Mouse (Mus musculus): ENCODE measurements at regions not wholly inside any gene's neighbourhood (a gene's known extent, or its start where the extent isn't known, plus 50 kb on each side); places are given as distances from the start of the nearest gene placed in this dataset.

DNA sequence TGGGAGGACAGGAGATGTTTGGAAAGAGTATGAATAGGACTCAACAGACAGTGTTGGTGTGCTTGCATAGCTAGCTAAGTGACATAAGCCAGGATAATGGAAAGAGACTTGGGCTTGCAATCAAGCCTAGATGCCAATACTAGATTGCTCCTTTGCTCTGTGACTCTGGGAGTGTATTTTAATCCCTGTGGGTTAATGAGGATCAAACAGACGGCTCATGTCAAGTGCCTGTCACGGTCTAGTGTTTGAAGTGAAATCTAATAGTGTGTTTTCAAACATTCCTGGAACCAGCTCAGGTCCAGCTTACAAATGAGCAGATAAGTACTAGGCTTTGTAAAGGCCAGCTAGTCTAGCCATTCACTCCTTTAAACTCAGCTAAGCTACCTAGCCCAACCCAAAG is 64.1 kb upstream of the Ranbp3l start:
- no peak for DNase-seq (ENCODE audit: low spot score)

DNA sequence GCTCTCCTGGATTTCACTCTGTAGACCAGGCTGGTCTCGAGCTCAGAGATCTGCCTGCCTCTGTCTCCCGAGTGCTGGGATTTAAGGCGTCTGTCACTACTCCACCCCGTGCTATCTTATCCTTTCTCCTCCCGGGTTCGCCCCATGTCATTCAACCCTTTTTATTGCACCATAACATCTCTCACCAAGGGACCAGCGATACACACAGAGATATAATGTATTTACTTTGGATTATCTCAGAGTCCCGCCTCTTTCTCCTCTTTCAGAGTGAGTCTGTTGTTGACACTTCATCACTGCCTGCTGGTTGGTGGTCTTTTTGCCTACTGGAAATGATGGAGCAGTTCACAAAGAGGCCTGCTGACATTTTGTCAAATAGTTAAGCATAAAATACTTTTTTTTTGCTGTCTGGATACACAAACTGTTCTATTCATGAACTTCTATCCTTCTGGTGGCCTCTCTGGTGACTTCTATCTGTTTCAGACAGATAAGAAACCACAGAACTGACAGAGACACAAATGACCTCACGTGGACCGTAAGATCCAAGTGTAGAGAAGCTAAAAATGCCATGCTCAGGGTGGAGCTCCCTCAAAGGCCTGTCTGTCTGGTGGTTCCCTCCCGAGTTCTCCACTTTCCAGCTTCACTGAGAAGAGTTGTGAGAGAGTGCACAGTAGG is 70.1 kb upstream of the Ranbp3l start:
- DNase-seq (ENCODE audit: low spot score) = no peak

DNA sequence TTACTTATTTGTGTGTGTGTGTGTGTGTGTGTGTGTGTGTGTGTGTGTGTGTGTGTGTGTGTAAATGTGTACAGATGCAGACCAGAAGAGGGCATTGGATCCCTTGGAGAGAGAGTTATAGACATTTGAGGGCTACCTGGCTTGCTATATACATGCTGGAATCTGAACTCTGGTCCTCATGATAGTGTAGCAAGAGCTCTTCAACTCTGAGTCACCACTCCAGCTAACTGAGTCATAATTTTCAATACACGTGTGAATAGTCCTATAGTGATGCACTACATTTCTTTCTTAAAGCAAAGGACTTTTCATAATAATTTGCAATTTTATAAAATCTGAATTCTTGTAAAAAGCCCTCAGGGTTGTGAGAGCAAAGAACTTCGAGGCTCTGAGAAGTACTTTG is 70.9 kb upstream of the Ranbp3l start:
- DNase-seq (ENCODE audit: low spot score) = peak; percentile 19

DNA sequence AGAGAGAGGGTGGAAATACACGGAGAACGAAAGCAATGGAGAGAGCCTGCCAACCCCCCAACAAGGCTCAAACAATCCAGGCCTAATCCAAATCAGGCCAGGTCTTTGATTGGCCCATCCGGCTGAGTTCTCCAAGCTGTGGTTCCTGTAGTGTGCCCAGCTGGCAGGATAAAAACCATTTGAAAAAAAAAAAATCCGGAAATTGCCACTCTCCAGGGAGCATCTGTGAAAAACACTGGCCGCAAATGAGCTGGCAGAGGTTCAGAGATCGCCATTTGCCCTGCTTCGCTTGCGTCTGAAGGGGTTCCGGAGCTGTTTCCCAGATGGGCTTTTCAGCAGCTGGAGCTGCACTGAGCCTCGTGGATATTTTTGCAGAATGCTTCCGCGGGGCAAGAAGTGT is 71.4 kb upstream of the Ranbp3l start:
- peak; percentile 90 for DNase-seq (ENCODE audit: low spot score)

DNA sequence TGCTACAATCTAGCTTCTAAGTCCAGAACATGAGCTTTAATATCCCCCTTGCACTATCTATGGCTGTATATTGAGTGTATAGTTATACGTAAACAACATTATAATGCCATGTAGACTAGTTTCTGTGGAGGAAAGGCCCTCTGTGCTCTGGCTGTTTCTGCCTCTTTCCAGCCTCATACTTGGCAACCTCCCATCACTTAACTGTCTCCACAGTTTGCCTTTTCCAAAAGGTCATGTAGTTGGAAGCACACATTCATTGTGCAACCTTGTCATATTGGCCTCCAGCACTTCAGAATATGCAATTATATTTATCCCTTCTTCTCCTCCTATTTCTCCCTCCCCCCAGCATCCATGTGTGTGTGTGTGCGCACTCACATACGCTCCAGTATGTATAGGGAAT is 82.2 kb upstream of the Ranbp3l start:
- DNase-seq (ENCODE audit: low spot score) = no peak

DNA sequence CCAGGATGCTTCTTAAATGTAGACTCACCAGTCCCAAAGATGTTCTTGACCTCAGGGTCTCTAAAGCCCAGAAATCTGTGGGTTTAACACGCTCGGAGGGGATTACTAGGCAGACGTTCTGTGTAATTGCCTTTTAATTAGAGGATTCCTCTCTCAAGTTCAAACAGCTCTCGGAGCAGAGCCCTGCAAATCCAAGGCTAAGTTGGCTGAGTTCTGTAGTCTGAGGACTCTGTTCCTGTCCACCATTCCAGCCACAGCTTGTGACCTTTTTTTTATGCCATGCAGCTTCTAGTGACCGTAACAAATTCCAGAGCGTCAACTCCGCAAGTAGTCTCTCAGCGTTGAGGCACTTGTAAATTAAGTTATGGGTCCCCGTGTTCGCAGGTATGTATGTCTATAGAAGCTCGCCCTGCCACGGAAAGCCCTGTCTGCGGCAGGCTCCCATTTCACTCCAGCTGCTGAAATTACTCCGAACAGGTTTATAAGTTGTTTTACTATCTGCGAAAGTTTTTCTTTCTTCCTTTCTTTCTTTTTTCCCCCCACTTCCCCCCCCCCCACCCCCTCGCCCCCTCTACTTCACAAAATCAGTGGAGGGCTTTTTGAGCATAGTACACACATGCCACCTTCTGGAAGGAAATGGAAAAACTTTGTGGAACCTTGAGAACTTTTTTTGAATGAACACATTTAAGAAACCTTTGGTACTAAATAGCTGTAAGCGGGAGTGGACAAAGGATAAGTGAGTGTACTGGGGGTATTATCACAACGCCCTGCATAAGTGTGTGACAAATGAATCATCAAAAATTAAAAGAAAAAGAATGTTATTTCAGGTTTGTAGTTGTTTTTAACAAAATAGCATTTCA is 82.9 kb upstream of the Ranbp3l start:
- DNase-seq (ENCODE audit: low spot score) = no peak

DNA sequence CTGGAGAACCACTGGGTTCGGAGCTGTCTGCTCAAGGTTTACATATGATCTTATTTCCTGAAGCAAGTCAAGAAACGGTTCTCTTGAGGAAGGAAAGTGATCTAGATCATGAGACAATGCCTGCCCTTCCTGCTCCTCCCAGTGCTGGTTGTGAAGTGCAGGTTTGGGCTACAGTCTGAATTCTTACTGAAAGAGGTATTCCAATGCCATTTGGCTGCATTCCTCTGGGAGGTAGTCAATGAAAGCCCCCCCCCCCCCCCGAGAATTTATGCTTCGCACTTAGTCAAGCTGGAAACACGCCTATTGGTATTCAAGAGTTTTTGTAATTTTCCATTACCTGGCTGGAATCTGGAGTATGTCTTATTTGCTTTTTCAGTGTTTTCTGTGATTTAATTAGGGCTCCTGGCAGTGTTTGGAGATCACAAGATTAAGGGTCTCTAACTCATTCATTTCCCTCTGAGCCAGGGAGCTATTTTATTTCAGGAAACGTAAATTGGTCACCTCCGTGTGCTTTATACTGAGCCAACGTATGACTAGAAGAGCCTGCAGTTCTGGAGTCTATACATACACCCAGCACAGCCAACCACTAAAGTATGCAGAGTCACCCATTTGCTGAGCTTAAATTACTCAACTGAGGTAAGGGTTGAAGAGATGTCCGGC is 84.7 kb upstream of the Ranbp3l start:
- no peak for DNase-seq (ENCODE audit: low spot score)

DNA sequence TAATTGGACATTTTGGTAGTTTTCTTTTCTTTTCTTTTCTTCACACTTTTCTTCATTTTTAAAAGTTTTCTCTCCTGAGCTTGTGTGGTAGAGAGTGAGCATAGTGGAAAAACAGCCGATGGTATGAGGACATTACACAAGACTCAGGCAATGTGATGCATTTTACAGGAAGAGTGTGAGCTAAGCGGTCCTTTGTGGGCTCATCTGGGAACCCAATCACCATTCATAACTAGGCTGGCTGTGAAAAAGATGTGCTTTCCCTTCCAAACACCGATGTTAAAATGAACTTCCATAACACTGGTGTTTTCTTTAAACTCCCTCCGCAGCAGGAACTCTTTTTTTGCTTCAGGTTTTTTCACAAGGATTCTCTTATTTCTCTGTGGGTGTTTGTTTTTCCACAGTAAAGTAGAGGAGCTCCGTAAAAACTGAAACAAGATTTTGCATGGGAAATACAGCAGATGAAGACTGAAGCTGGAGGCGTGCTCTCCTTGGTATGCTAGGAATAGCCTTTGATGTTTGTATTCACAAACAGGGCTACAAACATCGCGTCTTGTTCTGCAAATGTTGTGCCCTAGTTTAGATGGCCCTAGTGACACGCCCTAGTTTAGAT is 92.8 kb upstream of the Ranbp3l start:
- DNase-seq (ENCODE audit: low spot score) = no peak

DNA sequence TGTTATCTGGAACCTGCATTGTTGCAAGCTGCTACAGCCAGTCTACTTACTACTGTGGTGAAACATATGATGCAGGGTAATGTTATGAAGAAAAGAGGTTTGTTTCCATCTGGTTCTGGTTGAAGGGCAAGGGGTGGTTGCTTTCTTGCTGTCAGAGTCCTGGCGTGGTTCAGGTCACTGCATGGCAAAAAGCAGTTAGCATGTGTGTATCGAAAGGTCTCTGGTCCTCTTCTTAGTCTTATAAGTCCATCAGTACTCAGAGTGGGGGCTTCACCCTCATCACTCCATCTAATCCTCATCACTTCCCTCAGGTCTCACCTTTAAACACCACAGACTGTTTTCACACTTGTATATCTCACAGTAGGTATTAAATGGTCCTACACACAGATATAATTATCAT is 99.7 kb upstream of the Ranbp3l start:
- DNase-seq (ENCODE audit: low spot score) = no peak

DNA sequence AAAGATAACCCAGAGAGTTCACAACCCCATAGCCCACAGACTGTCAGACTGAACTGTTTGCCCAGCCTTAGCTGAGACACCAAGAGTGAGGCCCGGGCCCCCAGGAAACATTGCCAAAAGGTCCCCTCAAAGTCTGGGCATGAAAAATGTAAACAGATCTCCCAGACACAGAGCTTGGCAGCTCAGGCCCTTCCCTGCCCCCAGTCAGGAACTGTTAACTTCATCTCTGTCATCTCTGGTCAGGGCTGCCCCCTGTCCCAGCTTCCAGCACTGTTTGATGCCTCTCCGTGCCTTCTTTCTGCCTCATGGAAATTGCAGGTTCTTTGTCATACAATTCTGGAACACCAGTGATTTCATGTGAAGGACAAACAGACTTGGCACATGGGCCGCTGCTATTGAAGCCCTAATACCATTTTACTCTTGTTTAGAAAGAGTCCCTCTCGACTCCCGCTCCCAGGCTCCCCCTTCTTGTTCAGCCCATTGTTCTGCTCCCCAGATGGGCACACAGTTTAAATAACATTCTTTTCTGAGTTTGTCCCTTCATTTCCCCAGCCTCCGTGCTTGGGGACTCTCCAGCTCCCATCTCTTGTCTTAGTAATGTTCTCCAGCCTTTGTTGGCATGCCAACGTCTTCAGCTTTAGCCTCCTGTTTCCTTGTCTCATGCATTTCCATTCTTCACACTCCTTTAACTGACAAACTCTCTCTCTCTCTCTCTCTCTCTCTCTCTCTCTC is 100.4 kb upstream of the Ranbp3l start:
- DNase-seq (ENCODE audit: low spot score) = no peak

DNA sequence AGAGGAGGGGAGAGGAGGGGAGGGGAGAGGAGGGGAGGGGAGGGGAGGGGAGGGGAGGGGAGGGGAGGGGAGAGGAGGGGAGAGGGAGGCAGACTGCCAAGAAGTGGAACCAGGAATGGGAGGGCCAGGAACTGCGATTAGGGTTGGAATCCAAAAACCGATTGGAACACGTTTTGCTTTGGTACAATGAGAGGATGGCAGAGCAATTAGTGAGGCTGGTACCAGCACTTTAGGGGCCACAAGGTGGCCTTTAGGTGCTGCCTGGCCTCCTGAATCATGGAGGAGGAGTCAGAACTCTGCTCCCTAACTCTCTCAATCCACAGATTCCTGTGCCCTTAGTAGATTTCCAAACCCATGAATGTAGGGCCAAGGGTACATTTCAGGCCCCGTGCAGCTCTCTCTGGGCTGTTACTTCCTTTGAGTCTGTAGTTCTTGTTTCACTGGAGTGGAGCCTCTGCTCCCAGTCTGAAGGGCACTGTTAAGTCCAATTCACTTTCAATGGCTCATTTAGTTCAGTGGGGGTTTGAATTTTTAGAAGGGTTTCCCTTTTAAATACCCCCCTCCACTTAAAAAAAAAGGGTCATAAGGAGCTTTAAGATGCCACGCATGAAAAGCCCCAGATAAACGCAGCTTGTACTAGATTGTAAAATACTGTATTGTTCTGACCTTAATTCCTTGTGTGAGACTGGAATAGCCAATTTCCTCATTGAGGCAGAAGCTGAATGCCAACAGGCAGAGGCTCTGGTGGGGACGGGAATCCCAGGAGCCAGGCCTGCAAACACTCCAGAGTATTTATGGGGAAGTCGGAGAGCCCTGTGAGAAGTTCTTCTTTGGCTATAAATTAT is 102.4 kb upstream of the Ranbp3l start:
- no peak for DNase-seq (ENCODE audit: low spot score)

DNA sequence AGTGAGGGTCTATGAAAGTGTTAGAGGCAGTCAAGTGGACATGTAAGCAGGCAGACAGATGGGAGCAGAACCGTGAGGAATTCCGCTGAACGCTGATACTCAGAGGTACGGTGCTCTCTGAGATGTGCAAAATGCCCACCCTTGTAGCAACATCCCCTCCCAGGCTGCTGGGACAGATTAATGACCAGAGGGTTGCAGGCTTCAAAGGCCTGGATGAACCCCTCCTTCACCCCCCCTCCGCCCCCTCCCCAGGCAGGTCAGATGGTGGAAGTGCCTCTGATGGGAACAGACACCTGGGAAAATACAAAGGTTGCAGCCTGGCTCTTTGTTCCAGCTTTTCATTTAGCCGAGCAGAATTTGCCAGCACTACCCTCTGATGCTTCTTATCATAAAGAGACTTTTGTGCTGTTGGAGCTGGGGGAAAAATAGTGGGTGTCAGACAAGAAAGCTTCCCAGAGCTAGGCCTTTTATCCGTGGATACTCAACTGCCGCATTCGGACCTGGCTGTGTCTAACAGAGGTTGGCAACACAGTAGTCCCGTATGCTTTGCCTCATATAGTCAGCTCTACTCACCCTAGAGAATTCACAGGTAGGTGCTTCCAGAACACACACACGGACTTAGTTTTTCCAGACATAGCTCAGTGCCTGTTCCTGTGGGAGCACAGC is 111.2 kb upstream of the Ranbp3l start:
- DNase-seq (ENCODE audit: low spot score) = no peak

DNA sequence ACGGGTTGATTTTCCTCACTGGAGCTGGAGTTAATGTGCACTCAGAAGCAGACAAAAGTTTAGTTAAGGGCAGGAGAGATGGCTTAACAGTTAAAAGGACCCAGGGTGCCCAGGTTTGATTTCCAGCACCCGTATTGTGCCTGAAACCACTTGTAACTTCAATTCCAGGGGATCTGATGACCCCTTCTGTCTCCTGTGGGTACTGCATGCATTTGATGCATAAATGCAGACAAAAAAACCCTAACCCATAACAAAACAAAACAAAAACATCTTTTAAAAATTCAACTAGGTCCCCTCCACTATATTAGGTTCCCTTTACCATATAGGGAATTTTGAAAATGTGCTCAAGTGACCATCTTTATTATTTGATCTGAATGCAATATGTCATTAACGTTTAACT is 112.2 kb upstream of the Ranbp3l start:
- DNase-seq (ENCODE audit: low spot score) = no peak

DNA sequence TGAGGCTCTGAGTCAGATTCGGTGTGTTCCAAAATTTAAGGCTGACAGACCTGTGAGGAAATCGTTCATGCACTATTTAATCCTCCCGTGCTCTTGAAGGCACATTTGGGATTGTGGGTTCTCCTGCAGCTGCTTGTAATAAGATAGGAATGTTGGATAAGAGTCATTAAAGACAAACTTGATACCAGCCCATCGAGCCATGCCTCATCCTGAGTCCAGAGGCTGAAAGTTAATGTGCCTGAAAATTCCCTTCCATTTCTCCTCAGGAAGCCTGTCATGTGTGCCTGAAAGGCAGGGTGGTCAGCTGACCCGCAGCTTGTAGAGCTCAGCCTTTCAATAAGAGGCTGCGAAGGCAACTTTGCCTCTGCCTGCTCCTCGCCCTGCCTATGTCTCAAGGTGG is 113.4 kb upstream of the Ranbp3l start:
- no peak for DNase-seq (ENCODE audit: low spot score)

DNA sequence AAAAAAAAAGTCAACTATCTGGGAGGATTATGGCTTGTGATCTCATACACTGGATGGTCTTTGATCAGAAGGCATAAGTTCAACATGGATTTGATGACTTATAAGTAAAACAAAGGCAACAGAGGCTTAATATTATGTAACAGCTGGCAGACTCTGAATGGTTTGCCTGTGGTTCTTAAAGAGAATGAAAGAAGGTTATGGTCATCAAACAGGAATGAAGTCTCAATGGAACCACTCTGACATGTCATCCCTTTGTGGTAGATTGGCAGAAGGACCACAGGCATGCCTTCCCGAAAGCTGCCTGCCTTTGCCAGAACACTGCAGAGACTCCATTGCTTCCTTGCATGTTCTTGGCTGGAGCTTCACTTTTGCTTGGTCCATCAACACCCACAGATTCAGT is 116.8 kb upstream of the Ranbp3l start:
- no peak for DNase-seq (ENCODE audit: low spot score)

DNA sequence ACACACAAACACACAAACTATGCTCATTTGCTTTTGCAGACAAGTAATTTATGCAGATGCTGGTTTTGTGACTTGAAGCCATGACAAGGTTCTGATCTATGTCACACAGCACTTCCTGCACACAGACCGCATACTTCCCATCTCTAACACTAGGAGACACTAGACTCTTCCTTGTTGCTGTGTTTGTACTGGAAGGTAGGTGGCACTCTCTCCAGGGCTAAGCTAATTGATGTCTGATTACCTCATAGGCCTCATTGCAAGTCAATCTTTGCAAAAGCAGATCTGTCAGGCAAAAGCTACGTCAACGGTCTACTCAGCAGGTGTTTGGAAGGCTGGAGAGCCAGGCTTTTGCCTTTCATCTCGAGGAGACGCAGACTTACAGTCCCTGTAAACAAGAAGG is 118.3 kb upstream of the Ranbp3l start:
- no peak for DNase-seq (ENCODE audit: low spot score)

DNA sequence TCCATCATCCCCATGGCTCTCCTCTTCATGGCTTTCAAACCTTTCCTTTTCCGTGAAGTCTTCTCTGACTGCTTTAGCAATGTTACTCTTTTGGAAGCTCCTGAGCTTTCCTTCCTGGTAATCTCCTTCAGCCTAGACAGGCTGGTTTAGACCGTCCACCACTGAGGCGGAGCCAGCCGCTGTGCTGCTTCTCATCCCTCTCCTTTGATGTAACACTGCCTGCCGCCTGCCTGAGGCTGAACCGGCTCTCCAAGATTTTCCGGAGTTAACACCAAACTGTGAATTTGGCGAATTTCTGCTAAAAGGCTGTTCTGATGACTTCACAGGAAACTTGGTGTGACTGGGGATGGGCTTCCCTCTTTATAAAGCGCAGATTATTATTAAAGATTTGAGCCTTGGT is 125.6 kb upstream of the Ranbp3l start:
- DNase-seq (ENCODE audit: low spot score) = no peak

DNA sequence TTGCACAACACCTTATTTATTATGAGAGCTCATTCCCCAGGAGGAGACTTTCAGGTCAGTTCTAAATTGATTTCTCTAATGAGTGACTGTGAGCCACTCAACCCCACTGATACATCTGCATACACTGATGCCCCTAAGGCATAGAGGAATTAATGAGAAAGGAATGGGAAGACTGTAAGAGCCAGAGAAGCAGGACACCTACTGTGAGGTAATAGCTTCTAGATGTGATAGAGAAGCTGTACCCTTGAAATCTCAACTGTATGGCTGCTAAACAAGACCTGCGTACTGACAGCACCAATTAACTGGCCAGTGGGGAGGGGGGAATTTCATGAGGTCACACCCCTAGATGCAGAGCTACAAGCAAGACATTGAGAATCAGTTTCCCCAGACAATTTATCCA is 128.3 kb upstream of the Ranbp3l start:
- DNase-seq (ENCODE audit: low spot score) = no peak

DNA sequence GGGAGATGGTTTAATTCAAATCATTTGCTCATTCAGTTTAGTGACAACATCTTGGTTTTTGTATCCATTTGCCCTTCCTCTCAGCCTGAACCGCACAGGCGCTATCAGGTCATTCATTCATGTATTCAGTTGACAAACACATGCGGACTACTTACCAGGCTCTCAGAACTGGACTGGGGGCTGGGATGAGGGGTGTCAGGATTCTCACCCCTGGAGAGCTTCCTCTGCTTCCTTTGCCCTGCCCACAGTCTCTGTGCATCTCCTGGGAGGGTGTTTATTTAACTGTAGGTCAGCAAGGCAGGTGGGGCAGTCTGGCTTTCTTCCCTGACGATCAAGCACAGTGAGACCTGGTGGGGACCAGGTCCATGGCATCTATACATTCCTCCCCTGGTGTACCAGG is 123.6 kb upstream of the Slc1a3 start:
- DNase-seq (ENCODE audit: low spot score) = no peak

DNA sequence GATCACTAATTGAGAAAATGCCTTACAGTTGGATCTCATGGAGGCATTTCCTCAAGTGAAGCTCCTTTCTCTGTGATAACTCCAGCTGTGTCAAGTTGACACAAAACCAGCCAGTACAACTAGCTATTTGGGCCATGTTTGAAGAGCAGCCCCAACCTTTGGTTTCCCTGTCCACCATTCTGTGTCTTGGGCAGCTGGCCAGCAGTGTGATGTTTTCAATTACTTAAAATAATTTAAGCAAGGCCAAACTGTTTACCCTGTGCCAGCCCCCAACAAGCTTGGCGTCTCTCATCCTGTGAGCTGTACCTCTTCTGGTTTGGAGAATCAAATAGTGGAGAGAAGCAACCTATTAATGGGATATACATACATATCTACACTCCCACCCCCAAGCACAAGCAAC is 122.4 kb upstream of the Slc1a3 start:
- DNase-seq (ENCODE audit: low spot score) = no peak

Measured in MN1 (cell line).